Mouse (Mus musculus) adrenal gland, adult 8-10 months (tissue): ENCODE results near the gene Ttc27. TPM values are rescaled to one million over a fixed set of nuclear protein-coding genes. Genes with fewer than 3 reads are reported as not detected.

ENCODE experiments used
- DNase-seq: peaks from one replicate; pipeline ENCODE4 v3.0.0; 2022
- total RNA-seq, 4 experiments: library from RNA; stranded (reverse); gene quantifications; 2 replicates each; pipeline ENCODE4 v1.2.4; 2022

Ttc27 gene
- total RNA-seq, 4 experiments from 2014 or later, result 26.8 to 30.4 (median 28.4) TPM

GRCm38 (mm10) chr17:74888836-74889534 lies 171.5 kb downstream of the Ttc27 start:
- DNase-seq, result no peak

GRCm38 (mm10) chr17:74889535-74890117 lies 172.1 kb downstream of the Ttc27 start:
- DNase-seq, result no peak

DNA sequence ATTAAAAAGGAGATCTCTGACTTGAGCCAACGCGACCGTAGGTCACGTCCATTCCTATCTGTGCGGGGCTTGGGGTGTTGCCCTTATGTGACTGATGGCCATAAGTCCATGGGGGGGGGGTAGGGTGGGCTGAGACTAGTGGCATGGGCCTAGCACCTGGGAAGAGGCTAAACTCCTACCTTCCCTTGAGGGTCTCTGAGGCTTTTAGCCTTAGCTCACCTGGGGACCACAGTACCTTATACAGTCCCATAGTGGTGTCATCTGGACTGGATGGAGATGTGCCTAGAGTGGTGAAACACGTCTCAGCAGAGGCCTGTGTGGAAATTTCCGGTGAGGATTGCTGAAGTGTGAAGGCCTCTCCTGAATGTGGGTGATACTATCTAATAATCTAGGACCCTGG lies 184.9 kb downstream of the Ttc27 start:
- no peak for DNase-seq

DNA sequence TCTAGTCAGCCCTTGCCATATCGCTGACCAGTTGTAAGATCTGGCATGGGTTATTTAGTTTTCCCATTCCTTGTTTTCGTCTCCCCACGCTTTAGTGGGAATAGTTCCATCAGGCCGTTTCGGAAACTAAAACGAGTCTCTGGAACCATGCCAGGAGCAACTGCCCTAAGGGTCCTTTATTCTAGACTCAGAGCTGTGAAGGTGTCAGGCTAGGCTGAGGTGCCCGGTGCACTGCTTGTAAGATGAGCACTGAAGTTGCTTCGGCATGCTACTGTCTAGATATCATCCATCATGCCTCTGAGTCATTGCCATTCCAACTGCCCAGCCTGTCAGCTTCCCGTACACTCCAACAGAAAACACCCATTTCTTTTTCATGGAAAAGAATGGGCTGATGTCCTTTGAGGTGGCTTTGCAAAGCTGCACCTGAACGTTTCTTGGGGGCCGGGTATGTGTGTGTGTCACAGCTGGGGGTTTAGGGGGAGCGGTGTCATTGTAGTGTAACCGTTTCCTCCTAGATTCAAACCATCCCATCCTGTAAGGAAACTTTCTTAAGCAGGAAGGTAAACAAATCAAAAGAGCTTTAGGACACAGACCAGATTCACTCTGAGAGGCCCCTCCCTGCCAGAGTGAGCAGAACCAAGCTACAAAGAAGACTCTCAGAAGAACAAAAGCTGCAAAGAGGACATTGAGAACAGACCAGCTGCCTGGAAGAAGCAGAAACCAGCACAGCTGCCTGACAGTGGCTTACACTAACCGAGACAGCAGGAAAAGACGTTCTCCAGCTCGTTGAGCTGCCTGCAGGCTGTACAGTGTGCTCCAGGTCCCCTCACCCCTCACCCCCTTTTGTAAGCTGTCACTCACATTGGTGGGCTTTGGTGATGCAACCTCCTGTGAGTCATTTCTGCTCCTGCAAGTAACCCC lies 186.1 kb downstream of the Ttc27 start:
- peak; percentile 5 for DNase-seq

GRCm38 (mm10) chr17:74904332-74904687 lies 186.8 kb downstream of the Ttc27 start:
- no peak for DNase-seq

- DNase-seq, result no peak
Observed at GRCm38 (mm10) chr17:74904956-74905355, 187.4 kb downstream of the Ttc27 start.

GRCm38 (mm10) chr17:74912995-74913394 lies 195.5 kb downstream of the Ttc27 start:
- DNase-seq, result peak; percentile 77

Other genes with a start within 250 kb of the Ttc27 start
- 100 to 1,000 TPM; 111 to 141 (median 121) TPM for gene Yipf4, start 228.2 kb upstream of the Ttc27 start, total RNA-seq
- 100 to 1,000 TPM; 114 to 157 (median 124) TPM for gene Birc6, start 189.4 kb upstream of the Ttc27 start, total RNA-seq